Mouse (Mus musculus): ENCODE results near the gene Tmem236. TPM values are rescaled to one million over a fixed set of nuclear protein-coding genes. Genes with fewer than 3 reads are reported as not detected.
"Not testable (repeated sequence)": the region's sequence is repeated elsewhere in the genome, so short reads cannot be mapped to it uniquely, and the experiment has no call there.

Gene Tmem236
- polyA plus RNA-seq, 1 experiment from 2014 or later: 0.06 TPM

GRCm38 (mm10) chr2:14192046-14192445, 17.7 kb downstream of the Tmem236 start:
- no peak overlapping the region for H3K9ac ChIP-seq
- ATAC-seq (replicated peaks; ENCODE audit: insufficient number of reproducible peaks, insufficient read depth, low FRiP score, low read depth): no peak
- H3K4me3 ChIP-seq: no peak overlapping the region
- no peak overlapping the region for H3K4me2 ChIP-seq
- H3K4me1 ChIP-seq (replicated peaks): no peaks in the 10 kb centered on the region
- no peaks in the 10 kb centered on the region for H3K27me3 ChIP-seq
- H3K36me3 ChIP-seq: no peaks in the 10 kb centered on the region
- 81% methylated on average over 6 of the region's 6 CpGs for WGBS
- no peak overlapping the region for H3K27ac ChIP-seq
- H3K9me3 ChIP-seq (replicated peaks): no peaks in the 10 kb centered on the region

DNA sequence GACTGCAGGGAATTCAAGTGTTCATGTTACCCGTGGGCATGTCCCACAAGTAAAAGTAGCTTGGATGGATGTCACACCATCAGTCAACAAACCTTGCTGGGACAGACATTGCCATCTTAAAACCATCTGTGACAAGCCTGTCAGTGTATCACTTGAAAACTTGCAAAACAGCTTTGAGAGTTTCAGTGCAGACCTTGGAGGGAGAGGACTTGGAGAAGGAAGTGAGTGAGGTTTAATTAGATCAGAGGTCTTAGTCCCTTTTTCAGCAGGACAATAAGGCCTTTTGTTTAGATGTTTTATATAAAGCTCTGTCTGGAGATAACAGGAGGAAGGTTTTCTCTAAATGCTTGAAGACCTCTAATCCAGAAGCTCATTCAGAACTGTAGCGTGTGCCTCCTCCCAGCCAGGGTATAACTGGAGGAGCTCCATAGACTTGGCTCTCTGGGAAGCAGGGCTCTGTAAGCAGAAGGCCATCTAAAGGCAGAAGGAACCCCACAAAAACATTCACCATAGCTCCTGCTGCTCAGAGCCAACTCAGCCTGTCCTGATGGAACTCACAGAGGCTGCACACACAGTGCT, 24.1 kb downstream of the Tmem236 start:
- H3K27me3 ChIP-seq; ATAC-seq (replicated peaks; ENCODE audit: insufficient number of reproducible peaks, insufficient read depth, low FRiP score, low read depth); H3K4me3 ChIP-seq; H3K4me1 ChIP-seq (replicated peaks); H3K27ac ChIP-seq; H3K9ac ChIP-seq; H3K9me3 ChIP-seq (replicated peaks); H3K36me3 ChIP-seq; H3K4me2 ChIP-seq: not testable (repeated sequence)
- WGBS: 80% methylated on average over 1 of the region's 2 CpGs

GRCm38 (mm10) chr2:14199621-14200020, 25.3 kb downstream of the Tmem236 start:
- 30% methylated on average over 2 of the region's 2 CpGs for WGBS
- Histone ChIP-seq H3K9ac (no peak overlapping the region), H3K4me3 (no peak overlapping the region)

DNA sequence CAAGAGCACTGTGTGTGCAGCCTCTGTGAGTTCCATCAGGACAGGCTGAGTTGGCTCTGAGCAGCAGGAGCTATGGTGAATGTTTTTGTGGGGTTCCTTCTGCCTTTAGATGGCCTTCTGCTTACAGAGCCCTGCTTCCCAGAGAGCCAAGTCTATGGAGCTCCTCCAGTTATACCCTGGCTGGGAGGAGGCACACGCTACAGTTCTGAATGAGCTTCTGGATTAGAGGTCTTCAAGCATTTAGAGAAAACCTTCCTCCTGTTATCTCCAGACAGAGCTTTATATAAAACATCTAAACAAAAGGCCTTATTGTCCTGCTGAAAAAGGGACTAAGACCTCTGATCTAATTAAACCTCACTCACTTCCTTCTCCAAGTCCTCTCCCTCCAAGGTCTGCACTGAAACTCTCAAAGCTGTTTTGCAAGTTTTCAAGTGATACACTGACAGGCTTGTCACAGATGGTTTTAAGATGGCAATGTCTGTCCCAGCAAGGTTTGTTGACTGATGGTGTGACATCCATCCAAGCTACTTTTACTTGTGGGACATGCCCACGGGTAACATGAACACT, 26.6 kb downstream of the Tmem236 start:
- not testable (repeated sequence) for ATAC-seq (replicated peaks; ENCODE audit: insufficient number of reproducible peaks, insufficient read depth, low FRiP score, low read depth); H3K36me3 ChIP-seq; H3K4me3 ChIP-seq; H3K27ac ChIP-seq; H3K4me2 ChIP-seq; H3K4me1 ChIP-seq (replicated peaks); H3K27me3 ChIP-seq; H3K9me3 ChIP-seq (replicated peaks); H3K9ac ChIP-seq
- no CpG with 5 or more reads among the region's 2 CpGs for WGBS

More at GRCm38 (mm10) chr2:14199621-14200020, 25.3 kb downstream of the Tmem236 start:
- Histone ChIP-seq H3K27ac (no peak overlapping the region), H3K27me3 (no peaks in the 10 kb centered on the region), H3K4me2 (no peak overlapping the region), H3K9me3 (replicated peaks) (no peaks in the 10 kb centered on the region), H3K4me1 (replicated peaks) (no peaks in the 10 kb centered on the region), H3K36me3 (no peaks in the 10 kb centered on the region)
- no peak for ATAC-seq (replicated peaks; ENCODE audit: insufficient number of reproducible peaks, insufficient read depth, low FRiP score, low read depth)

DNA sequence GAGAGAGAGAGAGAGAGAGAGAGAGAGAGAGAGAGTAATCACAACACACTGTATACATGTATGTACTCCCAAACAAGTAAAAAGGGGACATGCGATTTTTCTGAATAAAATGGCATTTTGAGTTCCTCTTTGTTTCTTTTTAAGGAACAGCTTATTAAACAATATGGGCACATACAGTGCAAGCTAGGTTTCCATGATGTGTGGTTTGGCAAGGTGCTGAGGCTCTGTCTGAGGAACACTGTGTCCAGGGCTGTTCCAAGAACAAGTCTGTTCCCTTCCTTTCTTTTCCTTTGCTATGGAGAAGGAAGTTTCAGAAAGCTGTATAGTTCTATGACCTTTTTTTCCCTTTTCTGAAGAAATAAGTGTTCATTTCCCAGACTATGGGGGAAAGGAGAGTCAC, 30.0 kb downstream of the Tmem236 start:
- Histone ChIP-seq H3K36me3 (no peaks in the 10 kb centered on the region), H3K4me3 (no peak overlapping the region), H3K4me2 (no peak overlapping the region), H3K4me1 (replicated peaks) (no peaks in the 10 kb centered on the region), H3K27me3 (no peaks in the 10 kb centered on the region), H3K27ac (no peak overlapping the region), H3K9me3 (replicated peaks) (no peaks in the 10 kb centered on the region), H3K9ac (no peak overlapping the region)
- 74% methylated on average over 1 of the region's 1 CpGs for WGBS
- ATAC-seq (replicated peaks; ENCODE audit: insufficient number of reproducible peaks, insufficient read depth, low FRiP score, low read depth): no peak

DNA sequence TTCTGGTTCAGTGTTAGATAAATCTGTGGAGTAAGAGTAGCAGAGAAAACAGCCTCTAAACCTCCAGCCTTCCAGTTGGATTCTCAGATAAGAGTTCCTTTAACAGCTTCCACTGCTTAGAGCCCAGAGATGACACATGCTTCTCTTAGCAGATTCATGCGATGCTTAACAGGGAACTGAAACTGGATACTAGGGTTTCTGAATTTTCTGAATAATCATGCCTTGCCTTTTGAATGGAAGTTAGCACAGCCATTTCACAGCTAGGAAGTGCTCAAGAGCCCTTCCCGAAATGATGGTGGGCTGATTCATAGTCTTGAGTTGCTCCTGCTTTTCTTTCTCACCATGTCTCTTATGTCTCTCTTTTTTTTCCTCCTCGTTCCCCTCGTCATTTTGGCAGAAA, 32.5 kb downstream of the Tmem236 start:
- Histone ChIP-seq H3K36me3 (no peaks in the 10 kb centered on the region), H3K4me1 (replicated peaks) (no peaks in the 10 kb centered on the region), H3K9ac (no peak overlapping the region), H3K27me3 (no peaks in the 10 kb centered on the region), H3K9me3 (replicated peaks) (no peaks in the 10 kb centered on the region), H3K4me3 (no peak overlapping the region), H3K27ac (no peak overlapping the region), H3K4me2 (no peak overlapping the region)
- WGBS: 66% methylated on average over 4 of the region's 4 CpGs
- no peak for ATAC-seq (replicated peaks; ENCODE audit: insufficient number of reproducible peaks, insufficient read depth, low FRiP score, low read depth)

- Histone ChIP-seq H3K4me3 (no peak overlapping the region), H3K27me3 (no peaks in the 10 kb centered on the region), H3K4me2 (no peak overlapping the region), H3K36me3 (no peaks in the 10 kb centered on the region), H3K27ac (no peak overlapping the region), H3K4me1 (replicated peaks) (no peaks in the 10 kb centered on the region), H3K9ac (no peak overlapping the region), H3K9me3 (replicated peaks) (no peaks in the 10 kb centered on the region)
- 85% methylated on average over 1 of the region's 1 CpGs for WGBS
- no peak for ATAC-seq (replicated peaks; ENCODE audit: insufficient number of reproducible peaks, insufficient read depth, low FRiP score, low read depth)
These were observed 36.4 kb downstream of the Tmem236 start for GRCm38 (mm10) chr2:14210731-14211130.

GRCm38 (mm10) chr2:14211606-14212005, 37.3 kb downstream of the Tmem236 start:
- Histone ChIP-seq H3K9ac (no peak overlapping the region), H3K4me2 (no peak overlapping the region), H3K36me3 (no peaks in the 10 kb centered on the region), H3K4me1 (replicated peaks) (no peaks in the 10 kb centered on the region), H3K9me3 (replicated peaks) (no peaks in the 10 kb centered on the region), H3K27ac (no peak overlapping the region), H3K4me3 (no peak overlapping the region), H3K27me3 (no peaks in the 10 kb centered on the region)
- no peak for ATAC-seq (replicated peaks; ENCODE audit: insufficient number of reproducible peaks, insufficient read depth, low FRiP score, low read depth)

GRCm38 (mm10) chr2:14214764-14215163, 40.4 kb downstream of the Tmem236 start:
- no peaks in the 10 kb centered on the region for H3K9me3 ChIP-seq (replicated peaks)
- no peak overlapping the region for H3K27ac ChIP-seq
- ATAC-seq (replicated peaks; ENCODE audit: insufficient number of reproducible peaks, insufficient read depth, low FRiP score, low read depth): no peak
- no peaks in the 10 kb centered on the region for H3K36me3 ChIP-seq
- no peak overlapping the region for H3K4me3 ChIP-seq
- 62% methylated on average over 3 of the region's 3 CpGs for WGBS
- no peaks in the 10 kb centered on the region for H3K4me1 ChIP-seq (replicated peaks)
- H3K4me2 ChIP-seq: no peak overlapping the region
- no peaks in the 10 kb centered on the region for H3K27me3 ChIP-seq
- H3K9ac ChIP-seq: no peak overlapping the region

- H3K36me3 ChIP-seq: no peaks in the 10 kb centered on the region
- no peak overlapping the region for H3K27ac ChIP-seq
- H3K4me3 ChIP-seq: no peak overlapping the region
- H3K9me3 ChIP-seq (replicated peaks): no peaks in the 10 kb centered on the region
- 71% methylated on average over 3 of the region's 3 CpGs for WGBS
- ATAC-seq (replicated peaks; ENCODE audit: insufficient number of reproducible peaks, insufficient read depth, low FRiP score, low read depth): no peak
- no peaks in the 10 kb centered on the region for H3K4me1 ChIP-seq (replicated peaks)
- no peak overlapping the region for H3K4me2 ChIP-seq
- H3K27me3 ChIP-seq: no peaks in the 10 kb centered on the region
- H3K9ac ChIP-seq: no peak overlapping the region
These were observed 42.3 kb downstream of the Tmem236 start for GRCm38 (mm10) chr2:14216653-14217052.

GRCm38 (mm10) chr2:14218126-14218525, 43.8 kb downstream of the Tmem236 start:
- H3K4me2 ChIP-seq: no peak overlapping the region
- H3K4me3 ChIP-seq: no peak overlapping the region
- WGBS: 77% methylated on average over 6 of the region's 6 CpGs
- H3K9ac ChIP-seq: no peak overlapping the region
- H3K4me1 ChIP-seq (replicated peaks): peaks cover 5% of the 10 kb centered on the region; the same call in 1 of the 2 replicates
- H3K9me3 ChIP-seq (replicated peaks): no peaks in the 10 kb centered on the region
- no peak for ATAC-seq (replicated peaks; ENCODE audit: insufficient number of reproducible peaks, insufficient read depth, low FRiP score, low read depth)
- no peaks in the 10 kb centered on the region for H3K27me3 ChIP-seq
- no peaks in the 10 kb centered on the region for H3K36me3 ChIP-seq
- no peak overlapping the region for H3K27ac ChIP-seq

- Histone ChIP-seq H3K9ac (no peak overlapping the region), H3K4me3 (no peak overlapping the region), H3K36me3 (no peaks in the 10 kb centered on the region), H3K27ac (no peak overlapping the region), H3K9me3 (replicated peaks) (no peaks in the 10 kb centered on the region), H3K27me3 (no peaks in the 10 kb centered on the region), H3K4me1 (replicated peaks) (peaks cover 7% of the 10 kb centered on the region; the same call in 1 of the 2 replicates), H3K4me2 (no peak overlapping the region)
- no peak for ATAC-seq (replicated peaks; ENCODE audit: insufficient number of reproducible peaks, insufficient read depth, low FRiP score, low read depth)
- 75% methylated on average over 3 of the region's 4 CpGs for WGBS
These were observed 50.1 kb downstream of the Tmem236 start for GRCm38 (mm10) chr2:14224387-14224786.
